In the genomic region with DNA sequence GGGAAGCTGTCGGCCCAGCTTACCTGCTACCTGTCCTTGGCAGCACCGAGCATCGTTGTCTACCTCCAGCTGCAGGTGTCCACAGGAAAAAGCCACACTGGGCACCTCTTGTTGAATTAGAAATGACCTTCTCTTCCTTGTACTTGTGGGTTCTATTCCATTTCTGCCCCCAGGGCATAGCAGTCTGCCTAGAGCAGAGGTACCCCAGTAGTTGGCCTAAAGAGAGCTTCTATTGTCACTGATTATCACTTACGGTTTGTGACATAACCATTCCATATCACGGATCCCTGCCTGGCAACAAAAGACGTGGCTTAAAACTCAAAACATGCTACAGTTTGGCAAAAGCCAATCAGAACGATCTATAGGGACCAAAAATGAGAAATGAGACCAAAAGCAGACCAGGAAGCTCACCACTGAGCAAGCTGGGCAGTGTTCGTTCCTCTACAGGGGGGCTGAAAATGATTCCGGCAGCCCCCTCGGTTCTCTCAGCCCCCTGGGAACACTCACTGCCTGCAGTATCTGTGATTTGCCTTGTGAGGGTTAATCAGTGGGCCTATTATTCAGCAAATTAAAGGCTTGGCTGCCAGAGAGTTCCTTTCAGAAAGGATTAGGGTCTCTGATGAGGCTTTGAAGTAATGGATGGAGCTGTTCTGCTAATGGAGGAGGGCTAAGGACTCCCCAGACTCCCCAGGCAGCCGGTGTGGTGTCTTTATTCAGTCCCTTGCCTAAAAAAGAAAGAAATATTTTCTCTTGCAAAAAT, we compare ENCODE assay signal across 16 mouse cellular contexts.
DNase-seq lines count a peak whose midpoint lies in the region; ATAC-seq and TF ChIP-seq lines count a peak whose summit lies in the region.
"Had no signal": no experiment of that assay in that cellular context is flagged by ENCODE, and none has a peak within 500 bp of the region (broad histone marks: within the 10 kb centered on the region; RNA-seq: fewer than 3 reads in every experiment).

No protein-coding gene starts in this region.

- peak overlapping the region; percentile 82 for H3K27ac ChIP-seq in forebrain, embryonic 10.5 days
- peak overlapping the region; percentile 45 for H3K27ac ChIP-seq in hindbrain, embryonic 15.5 days (replicated peaks)
- H3K27ac ChIP-seq in neural tube, embryonic 12.5 days, result peak overlapping the region; percentile 57; the same call in 1 of the 2 replicates
- no peak overlapping the region for H3K27ac ChIP-seq in lung, postnatal 0 days (ENCODE audit: low read length)
- H3K27ac ChIP-seq: heart, embryonic 15.5 days; stomach, embryonic 15.5 days had no signal

- no peak for TF ChIP-seq EP300 in lung, postnatal 0 days (IDR thresholded peaks at IDR 0.05)

- no peaks in the 10 kb centered on the region for H3K36me3 ChIP-seq in forebrain, embryonic 10.5 days (replicated peaks)
- no peaks in the 10 kb centered on the region for H3K36me3 ChIP-seq in hindbrain, embryonic 15.5 days
- no peaks in the 10 kb centered on the region for H3K36me3 ChIP-seq in neural tube, embryonic 12.5 days
- no peaks in the 10 kb centered on the region for H3K36me3 ChIP-seq in lung, postnatal 0 days (ENCODE audit: insufficient read depth, low read length)
- H3K36me3 ChIP-seq: heart, embryonic 15.5 days; stomach, embryonic 15.5 days had no signal

- peaks cover 42% of the 10 kb centered on the region for H3K4me1 ChIP-seq in forebrain, embryonic 10.5 days
- peaks cover 18% of the 10 kb centered on the region for H3K4me1 ChIP-seq in hindbrain, embryonic 15.5 days (replicated peaks)
- H3K4me1 ChIP-seq in neural tube, embryonic 12.5 days, result peaks cover 19% of the 10 kb centered on the region
- H3K4me1 ChIP-seq in lung, postnatal 0 days (ENCODE audit: insufficient read depth, low read depth, low read length), result no peaks in the 10 kb centered on the region
- H3K4me1 ChIP-seq: heart, embryonic 15.5 days; stomach, embryonic 15.5 days had no signal

- H3K9me3 ChIP-seq in forebrain, embryonic 10.5 days, result no peaks in the 10 kb centered on the region
- H3K9me3 ChIP-seq in hindbrain, embryonic 15.5 days, result no peaks in the 10 kb centered on the region
- no peaks in the 10 kb centered on the region for H3K9me3 ChIP-seq in neural tube, embryonic 12.5 days
- H3K9me3 ChIP-seq in lung, postnatal 0 days (ENCODE audit: low read length), result no peaks in the 10 kb centered on the region
- H3K9me3 ChIP-seq: heart, embryonic 15.5 days; stomach, embryonic 15.5 days had no signal

- WGBS in forebrain, embryonic 10.5 days, result 14% methylated on average over 11 of the region's 11 CpGs
- WGBS in hindbrain, embryonic 15.5 days, result 23% methylated on average over 11 of the region's 11 CpGs
- WGBS in neural tube, embryonic 12.5 days, result 26% methylated on average over 11 of the region's 11 CpGs
- 46% methylated on average over 11 of the region's 11 CpGs for WGBS in lung, postnatal 0 days

- no peak for ATAC-seq in hindbrain, embryonic 15.5 days (ENCODE audit: low FRiP score, low read depth)
- ATAC-seq in neural tube, embryonic 12.5 days (ENCODE audit: low FRiP score, low read depth), result peak; percentile 69
- ATAC-seq in lung, postnatal 0 days, result no peak
- ATAC-seq: inflammation-experienced regulatory T-cells, adult 6 months had no signal

- peak; percentile 51 for DNase-seq in embryo, embryonic 11 days
- DNase-seq in forebrain, embryonic 10.5 days (ENCODE audit: extremely low spot score, low spot score), result no peak
- no peak for DNase-seq in lung, postnatal 4 days
- no peak for DNase-seq in spleen, postnatal 36 days (ENCODE audit: low spot score in 2 of 2)
- DNase-seq in layer of hippocampus, adult 18-20 months (ENCODE audit: low spot score in 2 of 2), result no peak
- no peak for DNase-seq in lung, postnatal 0 days (ENCODE audit: low spot score)
- DNase-seq: cerebellum, postnatal 25 days; gastrocnemius, postnatal 14 days; kidney, postnatal 25 days; layer of hippocampus, postnatal 36 days; lung, adult 18-20 months had no signal

- H3K27me3 ChIP-seq in forebrain, embryonic 10.5 days (ENCODE audit: poor library complexity, severe bottlenecking), result peaks cover 85% of the 10 kb centered on the region
- no peaks in the 10 kb centered on the region for H3K27me3 ChIP-seq in hindbrain, embryonic 15.5 days
- 0 out of 2 replicates have a peak, but pooled peaks cover 3% of the 10 kb centered on the region for H3K27me3 ChIP-seq in neural tube, embryonic 12.5 days (replicated peaks)
- no peaks in the 10 kb centered on the region for H3K27me3 ChIP-seq in lung, postnatal 0 days (replicated peaks; ENCODE audit: insufficient read depth, low read length)
- H3K27me3 ChIP-seq: heart, embryonic 15.5 days; stomach, embryonic 15.5 days had no signal

- H3K4me3 ChIP-seq in forebrain, embryonic 10.5 days, result peak overlapping the region; percentile 38
- H3K4me3 ChIP-seq in hindbrain, embryonic 15.5 days, result no peak overlapping the region
- H3K4me3 ChIP-seq in neural tube, embryonic 12.5 days, result no peak overlapping the region
- H3K4me3 ChIP-seq in lung, postnatal 0 days (ENCODE audit: low read depth, low read length), result no peak overlapping the region
- H3K4me3 ChIP-seq: heart, embryonic 15.5 days; stomach, embryonic 15.5 days had no signal

- no peak for TF ChIP-seq CTCF in lung, postnatal 0 days (IDR thresholded peaks at IDR 0.05)

- no peak overlapping the region for H3K9ac ChIP-seq in hindbrain, embryonic 15.5 days
- no peak overlapping the region for H3K9ac ChIP-seq in neural tube, embryonic 12.5 days
- H3K9ac ChIP-seq in lung, postnatal 0 days (replicated peaks; ENCODE audit: low read depth), result no peak overlapping the region
- H3K9ac ChIP-seq: heart, embryonic 15.5 days; stomach, embryonic 15.5 days had no signal

- no peak overlapping the region for H3K4me2 ChIP-seq in hindbrain, embryonic 15.5 days
- peak overlapping the region; percentile 41 for H3K4me2 ChIP-seq in neural tube, embryonic 12.5 days (replicated peaks)
- H3K4me2 ChIP-seq in lung, postnatal 0 days (replicated peaks; ENCODE audit: low read depth, low read length), result no peak overlapping the region
- H3K4me2 ChIP-seq: heart, embryonic 15.5 days; stomach, embryonic 15.5 days had no signal
